Mouse (Mus musculus) testis, adult 10 weeks (tissue): ENCODE data around the gene Fbp1. TPM values are rescaled to one million over a fixed set of nuclear protein-coding genes. Genes with fewer than 3 reads are reported as not detected.

Experiments used
- polyA plus RNA-seq: library from polyadenylated mRNA; stranded (reverse); fragments of 350-450 nt; fragmentation: Illumina TruSeq; extraction: RNeasy Lipid Tissue Mini Kit (QIAGEN cat#74804); gene quantifications from one replicate; pipeline ENCODE4 v1.2.3, GENCODE M21; 2014; ENCODE audit warnings: low read depth, low replicate concordance

Gene Fbp1
- polyA plus RNA-seq, result 288 TPM

GRCm38 (mm10) chr13:62887712-62888441 is at the start of gene Fbp1:
TSS of gene Fbp1 (minus strand) at chr13:62888282.

DNA sequence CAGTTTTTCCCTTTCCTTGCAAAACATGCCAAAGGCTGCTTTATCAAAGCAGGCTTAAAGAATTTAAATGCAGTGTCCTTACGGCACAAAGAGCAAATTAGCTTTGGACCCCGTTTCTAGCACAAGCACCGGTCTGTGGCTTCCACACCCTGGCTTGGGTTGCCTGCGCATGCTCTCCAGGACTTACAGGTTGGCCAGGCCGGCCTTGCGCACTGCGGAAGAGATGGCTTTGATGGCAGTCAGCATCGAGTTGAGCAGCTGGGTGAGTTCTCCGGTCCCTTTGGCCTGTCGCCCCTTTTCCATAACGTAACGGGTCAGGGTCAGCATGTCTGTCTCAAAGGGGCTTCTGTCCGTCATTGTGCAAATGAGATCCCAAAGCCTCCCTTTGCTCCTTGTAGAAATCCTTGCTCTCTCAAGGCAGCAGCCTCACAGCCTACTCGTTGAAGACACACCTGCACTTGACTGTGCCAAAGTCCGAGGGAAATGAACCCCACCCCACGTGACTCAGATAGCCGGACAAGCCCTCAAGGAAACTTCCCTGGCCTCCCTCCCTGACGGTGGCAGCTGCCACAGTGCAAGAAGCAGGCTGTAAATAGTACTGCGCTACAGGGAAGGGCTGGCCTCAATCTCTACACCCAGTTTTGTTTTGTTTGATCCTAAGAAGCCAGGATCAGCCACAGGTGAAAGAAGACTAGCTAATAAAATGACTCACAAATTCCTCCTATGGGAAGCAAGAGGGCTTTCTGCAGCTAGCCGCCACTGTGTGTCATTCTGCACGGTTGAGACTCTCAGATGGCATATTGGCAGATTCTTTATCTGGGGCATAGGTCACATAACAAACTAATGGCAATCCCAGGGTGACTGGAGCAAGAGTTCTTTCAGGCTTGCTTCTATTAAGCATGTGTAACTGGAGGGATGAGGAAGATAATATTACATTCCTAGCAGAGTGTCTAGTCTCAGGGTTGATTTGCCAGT is 29.9 kb downstream of the Fbp1 start, which contains the start of gene Fbp2:
Fbp2 (minus strand) TSS at position 482 of the 975 bp plus-strand sequence.

Other genes starting within 250 kb of the Fbp1 start
- gene Platr25, start 127.6 kb downstream of the Fbp1 start, polyA plus RNA-seq, result 20.8 TPM
- 8.3 TPM for gene Gm5141, start 102.5 kb downstream of the Fbp1 start, polyA plus RNA-seq
- gene Fbp2, start 29.9 kb downstream of the Fbp1 start, polyA plus RNA-seq, result 0.46 TPM
- 15.6 TPM for gene 2010111I01Rik, start 76.6 kb upstream of the Fbp1 start, polyA plus RNA-seq